Mouse (Mus musculus) R1 (cell line): ENCODE results near the gene H2-DMa.
A peak's percentile ranks its signal among the peaks of the same experiment; 100 is the strongest.
"Not testable (repeated sequence)": the region's sequence is repeated elsewhere in the genome, so short reads cannot be mapped to it uniquely, and the experiment has no call there.

ENCODE experiments used
- DNase-seq: peaks from one replicate; pipeline ENCODE4 v3.0.0-alpha.2; 2018; ENCODE audit warnings: low read depth, low spot score

Gene H2-DMa

GRCm38 (mm10) chr17:34124649-34125048, 5.3 kb downstream of the H2-DMa start:
- peak; percentile 37 for DNase-seq

GRCm38 (mm10) chr17:34126826-34127420, 7.6 kb downstream of the H2-DMa start:
- DNase-seq = peak; percentile 60

GRCm38 (mm10) chr17:34127475-34127874, 8.1 kb downstream of the H2-DMa start:
- peak; percentile 68 for DNase-seq

GRCm38 (mm10) chr17:34128264-34128937, 9.1 kb downstream of the H2-DMa start:
- DNase-seq = peak; percentile 52

- no peak for DNase-seq
These were observed 9.8 kb downstream of the H2-DMa start for GRCm38 (mm10) chr17:34128944-34129791.

- DNase-seq = no peak
These were observed 11.0 kb downstream of the H2-DMa start for GRCm38 (mm10) chr17:34130073-34130947.

- no peak for DNase-seq
These were observed 12.6 kb downstream of the H2-DMa start for GRCm38 (mm10) chr17:34131911-34132310.

- DNase-seq = peak; percentile 46
These were observed 13.9 kb downstream of the H2-DMa start for GRCm38 (mm10) chr17:34133289-34133688.

GRCm38 (mm10) chr17:34134451-34134850, 15.1 kb downstream of the H2-DMa start:
- DNase-seq = no peak

- peak; percentile 99 for DNase-seq
These were observed 16.2 kb downstream of the H2-DMa start for GRCm38 (mm10) chr17:34135297-34136224.

- no peak for DNase-seq
These were observed 18.3 kb downstream of the H2-DMa start for GRCm38 (mm10) chr17:34137601-34138000.

- DNase-seq = no peak
These were observed 19.3 kb downstream of the H2-DMa start for GRCm38 (mm10) chr17:34138655-34139054.

- peak; percentile 76 for DNase-seq
These were observed 20.1 kb downstream of the H2-DMa start for GRCm38 (mm10) chr17:34139416-34139815.

GRCm38 (mm10) chr17:34140240-34140639, 20.9 kb downstream of the H2-DMa start:
- no peak for DNase-seq

GRCm38 (mm10) chr17:34141448-34141847, 22.1 kb downstream of the H2-DMa start:
- no peak for DNase-seq

GRCm38 (mm10) chr17:34142456-34143010, 23.2 kb downstream of the H2-DMa start:
- DNase-seq = no peak

GRCm38 (mm10) chr17:34143033-34143432, 23.7 kb downstream of the H2-DMa start, which contains the start of gene H2-DMb2:
TSS of gene H2-DMb2 (plus strand) at chr17:34143307.
- DNase-seq = peak; percentile 55

- no peak for DNase-seq
These were observed 24.1 kb downstream of the H2-DMa start for GRCm38 (mm10) chr17:34143461-34143860.

GRCm38 (mm10) chr17:34144221-34144620, 24.9 kb downstream of the H2-DMa start:
- not testable (repeated sequence) for DNase-seq

GRCm38 (mm10) chr17:34144960-34145371, 25.6 kb downstream of the H2-DMa start:
- no peak for DNase-seq
